Mouse (Mus musculus) ES-Bruce4 (cell line): ENCODE data around the gene Tex44.

Source experiments
- CTCF ChIP-seq: IDR thresholded peaks from one replicate; pipeline ENCODE4 v1.8.1; 2011; ENCODE audit warnings: low read depth, low read length
- EP300 ChIP-seq: IDR thresholded peaks from 2 replicates; pipeline ENCODE4 v1.6.1; 2011; ENCODE audit warnings: low read depth, low read length; ENCODE audit not compliant: insufficient read depth
- POLR2A ChIP-seq: IDR thresholded peaks from one replicate; pipeline ENCODE4 v1.8.1; 2011; ENCODE audit warnings: low read length; ENCODE audit not compliant: insufficient read depth

- TF ChIP-seq CTCF (no peak), POLR2A (no peak), EP300 (no peak)
These were observed 7.2 kb downstream of the Tex44 start for GRCm38 (mm10) chr1:86433359-86433758.
